Mouse (Mus musculus) thymus, postnatal 25 days (tissue): Measurements from ENCODE around the gene Btnl10.

ENCODE experiments used
- DNase-seq: peaks from one replicate; pipeline ENCODE4 v3.0.0; 2022

Gene Btnl10

GRCm38 (mm10) chr11:58959921-58960465 is 42.3 kb downstream of the Btnl10 start:
- peak; percentile 68 for DNase-seq

- DNase-seq, result no peak
Measured at GRCm38 (mm10) chr11:58961364-58962177, 43.9 kb downstream of the Btnl10 start.

- no peak for DNase-seq
Measured at GRCm38 (mm10) chr11:58963543-58963942, 45.8 kb downstream of the Btnl10 start.

- DNase-seq, result no peak
Measured at GRCm38 (mm10) chr11:58964216-58964615, 46.5 kb downstream of the Btnl10 start.

GRCm38 (mm10) chr11:58965001-58965760 is 47.5 kb downstream of the Btnl10 start:
- DNase-seq, result no peak

- peak; percentile 59 for DNase-seq
Measured at GRCm38 (mm10) chr11:58967346-58967745, 49.6 kb downstream of the Btnl10 start.

GRCm38 (mm10) chr11:58968551-58968950 is 50.8 kb downstream of the Btnl10 start:
- DNase-seq, result no peak

GRCm38 (mm10) chr11:58969027-58969426 is 51.3 kb downstream of the Btnl10 start:
- DNase-seq, result no peak

GRCm38 (mm10) chr11:58969659-58970058 is 52.0 kb downstream of the Btnl10 start:
- DNase-seq, result no peak

GRCm38 (mm10) chr11:58970831-58971530 is 53.3 kb downstream of the Btnl10 start:
- DNase-seq, result no peak

GRCm38 (mm10) chr11:58971796-58972195 is 54.1 kb downstream of the Btnl10 start:
- no peak for DNase-seq

- no peak for DNase-seq
Measured at GRCm38 (mm10) chr11:58974414-58974813, 56.7 kb downstream of the Btnl10 start.
